Mouse (Mus musculus) adipocyte (in vitro differentiated cells): ENCODE data around the gene Srr.

ENCODE experiments used
- DNase-seq: peaks from one replicate; pipeline ENCODE4 v3.0.0-alpha.2; 2016; ENCODE audit warnings: low spot score

Srr gene

DNA sequence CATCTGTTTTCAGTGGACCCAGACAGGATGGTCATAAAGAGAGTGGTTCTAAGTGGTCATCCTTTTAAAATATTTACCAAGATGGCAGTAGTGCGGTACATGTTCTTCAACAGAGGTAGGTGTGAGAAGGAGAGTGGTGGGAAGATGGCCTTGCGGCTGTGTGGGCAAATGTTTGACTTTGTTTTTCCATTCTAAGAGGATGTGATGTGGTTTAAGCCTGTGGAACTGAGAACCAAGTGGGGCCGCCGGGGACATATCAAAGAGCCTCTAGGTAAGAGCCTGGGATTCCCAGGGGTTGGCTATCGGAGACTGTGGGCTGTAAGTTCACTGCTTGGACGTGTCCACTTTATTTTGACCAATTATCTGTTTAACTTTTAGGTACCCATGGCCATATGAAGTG, 17.9 kb downstream of the Srr start:
- DNase-seq = no peak

DNA sequence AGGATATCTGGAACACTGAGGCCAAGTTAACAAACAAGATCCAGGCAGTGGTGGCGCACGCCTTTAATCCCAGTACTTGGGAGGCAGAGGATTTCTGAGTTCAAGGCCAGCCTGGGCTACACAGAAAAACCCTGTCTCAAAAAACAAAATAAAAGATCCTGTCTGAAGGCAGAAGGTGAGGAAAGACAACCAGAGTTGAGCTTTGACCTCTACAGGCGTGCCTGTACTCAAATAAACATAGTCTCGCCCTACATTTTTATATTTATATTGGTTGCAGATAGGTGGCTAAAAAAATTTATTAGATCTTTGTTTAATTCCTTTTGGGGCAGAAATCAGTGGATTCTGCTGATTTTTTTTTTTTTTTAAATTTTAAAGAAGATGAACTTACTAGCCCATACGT, 23.3 kb downstream of the Srr start:
- DNase-seq = no peak

DNA sequence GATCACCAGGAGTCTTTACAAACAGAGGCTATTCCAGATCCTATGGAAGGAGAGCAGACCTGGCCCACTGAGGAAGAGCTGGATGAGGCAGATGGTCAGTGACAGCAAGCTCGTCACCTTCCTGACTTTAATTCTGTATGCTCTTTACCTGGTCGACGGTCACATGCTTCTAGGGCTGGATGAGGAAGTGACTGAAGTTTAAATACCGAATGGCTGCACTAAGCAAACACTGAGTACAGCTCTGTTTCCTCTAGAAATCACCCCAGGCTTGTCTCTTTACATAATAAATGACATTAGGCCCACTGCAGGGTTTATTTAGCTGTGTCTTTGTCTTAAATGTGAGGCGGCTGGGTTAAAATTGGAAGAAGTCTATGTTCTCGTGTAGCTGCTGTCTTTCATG, 24.2 kb downstream of the Srr start:
- DNase-seq = no peak

DNA sequence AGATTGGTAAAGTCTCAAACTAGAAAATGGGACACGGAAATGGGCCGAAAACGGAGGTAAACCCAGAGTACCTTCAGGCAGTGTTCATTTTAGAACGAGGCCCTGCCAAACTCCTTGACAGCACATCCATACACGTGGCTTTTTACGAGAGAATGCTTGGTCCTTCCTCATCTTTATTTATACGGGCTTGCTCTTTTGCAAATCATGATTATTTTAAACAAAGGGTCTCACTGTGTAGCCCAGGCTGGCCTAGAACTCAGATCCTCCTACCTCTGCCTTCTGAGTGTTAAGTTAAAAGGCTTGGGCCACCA, 27.3 kb downstream of the Srr start:
- DNase-seq = no peak

DNA sequence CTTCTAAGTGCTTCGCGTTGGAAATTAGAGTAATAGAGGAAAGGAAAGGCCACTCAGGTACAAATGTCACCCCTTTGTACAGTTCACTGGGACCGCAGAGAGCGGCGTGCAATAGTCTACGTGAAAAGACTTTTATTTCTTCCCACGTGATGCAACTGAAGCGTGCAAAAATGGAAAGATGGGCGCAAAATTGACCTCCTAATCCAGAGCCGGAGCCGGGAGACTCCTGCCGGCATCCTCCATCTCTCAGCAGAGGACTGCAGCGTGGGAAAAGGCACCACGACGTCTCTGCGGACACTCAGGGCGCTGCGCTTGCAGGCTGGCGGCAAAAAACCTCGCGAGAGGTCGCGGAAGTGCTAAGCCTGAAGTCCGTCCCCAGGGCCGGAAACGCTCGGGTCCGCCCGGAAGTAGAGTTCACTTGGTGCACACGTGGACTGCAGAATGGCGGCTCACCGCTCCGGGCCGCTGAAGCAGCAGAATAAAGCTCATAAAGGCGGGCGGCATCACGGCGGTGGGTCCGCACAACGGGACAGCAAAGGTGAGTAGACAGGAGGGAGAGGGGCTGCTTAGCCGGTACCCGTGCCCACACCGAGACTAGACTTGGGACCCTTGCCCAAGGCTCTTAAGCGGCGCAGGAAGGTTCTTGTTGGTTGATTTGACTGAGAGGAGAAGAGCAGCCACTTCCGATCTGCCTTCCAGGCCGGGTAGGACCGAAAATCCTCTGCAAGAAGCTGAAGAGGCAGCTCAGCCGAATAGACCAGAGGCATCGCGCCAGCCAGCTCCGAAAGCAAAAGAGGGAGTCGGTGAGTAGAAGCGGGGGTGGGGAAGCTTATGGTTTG, 27.9 kb downstream of the Srr start, which contains the start of gene Tsr1:
TSS of gene Tsr1 (plus strand) at position 394 of the 839 bp plus-strand sequence.
- DNase-seq = peak; percentile 94

DNA sequence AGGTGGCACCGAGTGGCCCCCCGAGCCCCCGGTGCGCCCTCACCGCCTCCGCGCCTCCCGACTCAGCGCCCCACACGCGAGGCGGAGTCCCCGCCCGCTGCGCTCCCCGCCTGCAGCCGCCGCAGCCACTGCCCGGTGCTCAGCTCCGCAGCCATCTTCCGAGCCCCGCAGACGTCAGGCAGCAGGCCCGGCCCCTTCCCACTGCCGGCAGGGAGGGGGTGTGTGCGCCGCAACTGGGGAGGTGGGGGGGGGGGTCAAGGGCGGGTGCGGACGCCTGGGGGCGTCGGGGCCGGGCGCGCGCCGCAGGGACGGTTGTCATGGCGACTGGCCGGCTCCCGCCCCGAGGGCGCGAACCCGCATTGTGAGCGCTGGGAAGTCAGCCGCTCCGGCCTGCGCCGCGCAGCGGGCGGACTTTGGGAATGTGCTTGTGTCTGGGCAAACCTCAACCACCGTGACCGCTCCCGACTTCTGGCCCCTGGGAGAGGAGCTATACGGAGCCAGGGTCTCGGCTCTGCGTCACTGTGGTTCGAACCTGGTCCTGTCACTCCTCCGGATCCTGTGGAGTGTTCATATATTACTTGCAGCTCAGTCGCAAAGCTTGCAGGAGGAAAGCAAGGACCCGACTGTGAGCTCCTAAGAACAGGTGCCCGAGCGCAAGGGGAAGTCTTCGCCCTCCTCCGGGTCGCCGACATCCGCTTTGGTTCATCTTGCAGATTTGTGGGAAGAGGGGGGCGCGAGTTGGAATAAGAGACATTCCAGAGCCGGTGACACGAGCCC, 28.7 kb downstream of the Srr start, which contains the start of gene Sgsm2:
TSS of gene Sgsm2 (minus strand) at position 160 of the 777 bp plus-strand sequence.
- peak; percentile 69 for DNase-seq

DNA sequence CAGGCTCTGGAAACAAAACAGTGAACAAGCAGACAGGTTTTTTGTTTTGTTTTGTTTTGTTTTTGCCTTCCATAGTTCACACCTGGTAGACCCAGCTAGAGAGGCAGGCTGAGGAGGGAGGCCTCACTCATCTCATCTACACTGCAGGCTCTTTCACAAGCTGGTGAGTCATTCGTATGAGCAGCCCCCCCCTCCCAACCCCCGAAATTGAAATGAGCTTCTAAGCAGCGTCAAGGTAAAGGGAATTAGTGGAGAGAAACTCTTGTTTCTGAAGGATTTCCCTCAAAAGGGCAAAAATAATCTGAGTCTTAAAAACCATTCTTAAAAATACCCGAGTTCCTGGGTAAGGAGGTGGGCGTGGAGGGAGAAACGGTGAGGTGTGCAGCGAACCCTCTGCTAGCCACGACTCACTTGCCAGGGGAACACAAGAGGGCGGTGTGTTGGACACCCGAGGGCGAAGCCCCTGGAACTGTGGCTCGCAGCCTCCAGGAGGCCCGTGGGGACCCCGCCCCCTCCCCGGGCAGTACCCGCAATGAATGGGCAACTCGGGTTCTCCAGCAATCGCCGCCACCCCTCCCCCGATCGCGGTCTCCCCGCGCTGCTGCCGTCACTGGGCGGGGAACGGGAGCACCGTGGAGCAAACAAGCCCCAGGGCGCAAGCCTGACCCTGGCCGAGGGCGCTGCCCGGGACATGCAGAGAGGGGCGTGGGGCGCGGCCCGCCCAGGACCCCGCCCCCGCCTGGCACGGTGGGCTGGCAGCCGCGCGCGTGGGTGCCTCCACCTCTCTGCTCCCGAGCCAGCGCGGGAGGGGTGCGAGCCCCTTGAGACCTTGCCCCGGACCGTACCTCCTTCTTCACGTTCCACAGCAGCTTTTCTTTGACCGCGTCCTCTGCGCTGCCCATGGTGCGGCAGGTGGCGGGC, 29.5 kb downstream of the Srr start:
- peak; percentile 66 for DNase-seq

DNA sequence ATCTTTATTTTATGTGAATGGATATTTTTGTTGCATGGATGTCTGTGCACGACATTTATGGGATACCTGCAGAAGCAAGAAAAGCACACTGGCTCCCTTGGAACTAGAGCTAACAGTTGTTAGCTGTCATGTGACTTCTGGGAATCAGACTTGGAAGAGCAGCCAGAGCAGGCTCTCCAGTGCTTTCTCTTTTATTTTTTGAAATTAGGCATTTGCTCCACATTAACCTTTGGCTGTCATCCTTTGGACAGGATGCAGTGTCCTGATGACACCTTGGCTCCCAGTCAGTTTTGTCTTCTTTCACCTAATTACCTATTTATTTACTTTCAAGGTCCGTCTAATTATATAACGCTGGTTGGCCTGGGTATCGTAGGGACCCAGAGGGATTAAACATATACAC, 31.1 kb downstream of the Srr start:
- DNase-seq = peak; percentile 64

DNA sequence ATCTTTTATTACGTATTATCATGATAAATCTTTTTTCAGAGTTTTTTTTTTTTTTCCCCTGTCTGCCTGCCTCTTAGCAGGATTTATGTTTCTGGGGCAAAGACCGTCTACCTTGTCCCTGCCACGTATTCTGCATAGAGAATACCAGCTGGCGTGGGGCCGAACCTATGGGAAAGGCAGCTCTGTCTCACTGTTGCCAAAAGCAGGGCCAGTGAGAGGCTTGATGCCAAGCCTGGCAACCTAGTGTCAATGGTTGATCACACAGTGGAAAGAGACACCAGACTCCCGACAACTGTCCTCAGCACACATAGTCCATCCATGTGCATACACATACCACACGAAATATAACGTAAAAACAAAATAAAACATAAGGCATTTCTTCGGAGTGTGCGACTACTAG, 42.6 kb downstream of the Srr start:
- peak; percentile 69 for DNase-seq

DNA sequence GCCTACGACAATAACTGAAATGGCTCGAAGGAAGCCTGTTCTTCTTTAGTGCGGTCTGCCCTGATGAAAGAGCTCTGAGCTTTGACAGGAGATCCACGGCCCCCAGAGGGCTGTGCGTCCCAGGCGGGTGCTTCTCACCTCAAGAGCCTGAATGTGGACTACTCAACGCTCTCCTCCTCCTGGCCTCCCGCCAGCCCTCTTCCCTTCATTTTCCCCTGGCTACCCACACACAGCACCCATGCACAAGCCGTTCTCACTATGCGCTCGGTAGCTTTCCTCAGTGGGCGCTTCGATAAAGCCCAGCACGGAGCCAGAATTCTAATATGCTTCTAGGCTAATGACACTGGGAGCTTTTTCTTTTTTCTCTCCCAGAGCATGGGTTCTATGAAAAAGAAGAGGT, 43.8 kb downstream of the Srr start:
- no peak for DNase-seq

DNA sequence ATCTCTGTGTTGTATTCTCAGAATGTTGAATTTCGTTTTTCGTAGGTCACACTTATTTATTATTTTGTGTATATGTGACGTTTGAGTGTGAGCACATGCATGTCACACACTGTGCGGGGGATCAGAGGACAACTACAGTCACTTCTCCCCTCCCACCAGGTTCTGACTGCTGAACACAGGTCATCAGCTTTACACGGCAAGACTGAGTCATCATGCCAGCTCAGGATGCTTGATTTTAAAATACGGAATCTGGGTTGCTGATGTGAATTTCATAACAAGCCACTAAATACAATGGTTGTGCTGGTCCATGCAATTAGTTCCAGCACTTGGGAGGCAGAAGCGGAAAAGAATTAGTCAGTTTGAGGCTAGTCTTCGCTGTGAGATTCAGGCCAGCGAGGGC, 44.7 kb downstream of the Srr start:
- no peak for DNase-seq

DNA sequence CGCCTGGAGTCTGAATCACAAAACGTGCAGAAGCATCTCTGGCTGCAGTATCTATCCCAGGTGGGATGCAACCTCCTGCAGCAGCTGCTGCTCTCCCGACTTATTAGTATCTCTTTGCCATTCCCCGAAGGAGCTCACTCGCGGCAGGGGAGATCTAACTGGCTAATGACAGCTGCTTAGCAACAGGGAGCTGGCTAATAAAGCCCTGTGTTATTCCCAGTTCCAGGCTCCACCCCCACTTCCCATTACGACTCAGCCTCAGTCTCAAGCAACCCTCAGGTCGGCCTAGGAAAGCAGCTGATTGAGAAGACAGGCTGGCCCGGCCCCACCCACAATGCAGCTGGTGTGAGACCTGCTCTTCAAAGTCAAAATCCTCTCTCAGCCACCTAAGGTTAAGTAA, 48.9 kb downstream of the Srr start:
- DNase-seq = peak; percentile 45

DNA sequence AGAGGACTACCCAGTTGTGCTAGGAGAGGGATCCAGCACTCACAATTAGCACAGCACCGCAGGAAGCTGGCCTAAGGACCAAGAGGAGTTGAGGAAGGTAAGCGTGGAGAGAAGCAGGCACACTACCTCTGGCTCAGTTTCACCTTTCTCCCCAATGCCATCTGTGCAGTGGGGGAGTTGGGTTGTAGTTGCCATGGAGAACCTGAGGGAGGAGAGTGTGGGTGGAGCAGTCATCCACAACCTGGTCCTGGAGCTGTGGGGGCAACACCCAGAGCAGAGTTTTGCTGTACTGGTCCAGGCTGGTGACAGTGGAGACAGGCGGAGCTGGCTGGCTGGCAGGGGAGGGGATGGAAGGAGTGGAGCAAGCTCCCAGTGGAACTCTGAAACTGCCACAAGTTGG, 51.1 kb downstream of the Srr start:
- DNase-seq = no peak

DNA sequence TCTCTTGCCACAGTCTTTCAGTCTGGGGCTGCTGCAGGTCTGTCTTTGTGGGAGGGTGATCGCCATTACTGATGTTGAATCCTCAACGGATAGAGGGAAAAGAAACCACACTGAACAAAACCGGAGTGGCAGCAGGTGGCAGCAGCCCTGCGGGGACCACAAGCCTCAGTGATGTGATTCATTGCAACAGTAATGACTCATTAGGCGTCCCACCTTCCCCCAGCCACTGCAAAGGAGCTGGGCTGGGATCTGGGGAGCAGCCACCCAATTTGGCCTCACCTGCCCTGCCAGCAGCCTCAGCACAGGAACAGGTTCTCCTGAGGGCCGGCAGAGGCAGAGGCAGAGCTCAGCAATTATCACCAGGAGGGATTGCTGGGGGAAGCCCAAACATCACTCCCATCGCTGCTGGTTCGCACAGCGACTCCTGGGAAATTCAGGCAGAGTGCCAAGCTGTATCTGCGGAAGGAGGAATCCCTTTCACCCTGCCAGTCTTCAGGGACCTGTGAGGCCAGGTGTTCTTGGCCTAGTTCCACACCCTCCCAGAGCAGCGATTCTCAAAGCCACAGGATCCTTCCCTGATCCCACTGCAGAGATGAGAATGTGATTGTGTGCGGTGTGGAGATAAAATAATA, 54.6 kb downstream of the Srr start:
- DNase-seq = no peak

DNA sequence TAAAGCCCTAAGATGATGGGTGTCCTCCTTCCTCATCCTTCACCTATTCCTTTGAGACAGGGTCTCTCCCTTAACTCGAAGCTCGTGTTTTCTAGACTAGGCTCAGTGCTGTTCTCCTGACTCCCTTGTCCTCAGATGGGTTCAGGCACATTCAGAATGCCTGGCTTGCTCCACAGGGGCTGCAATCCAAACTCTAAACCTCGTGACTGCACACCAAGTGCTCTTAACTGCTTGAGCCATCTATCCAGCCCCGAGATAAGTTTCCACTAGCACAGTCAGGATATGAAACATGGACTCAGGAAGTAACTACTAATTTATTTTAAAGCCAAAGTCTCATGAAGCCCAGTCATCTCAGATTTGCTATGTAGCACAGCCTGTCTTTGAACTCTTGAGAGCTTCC, 55.2 kb downstream of the Srr start:
- DNase-seq = no peak

DNA sequence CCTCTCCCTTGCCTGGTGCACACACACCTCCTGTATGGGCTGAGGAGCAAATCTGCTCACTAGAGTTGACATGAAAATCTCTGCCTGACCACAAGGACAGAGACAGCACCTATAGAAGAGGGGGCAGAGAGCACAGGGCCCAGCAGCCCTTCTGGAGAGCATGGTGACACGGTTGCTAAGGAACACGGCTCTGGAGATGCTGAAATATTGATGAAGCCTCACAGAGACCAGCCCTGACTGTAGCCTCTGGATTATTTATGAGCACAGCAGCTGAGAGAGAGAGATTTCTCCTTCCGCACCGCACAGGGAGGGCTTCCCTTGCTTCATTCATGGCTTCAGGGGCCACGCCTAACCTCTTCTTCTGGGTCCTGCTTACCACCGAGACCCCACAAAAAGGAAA, 56.1 kb downstream of the Srr start:
- no peak for DNase-seq

DNA sequence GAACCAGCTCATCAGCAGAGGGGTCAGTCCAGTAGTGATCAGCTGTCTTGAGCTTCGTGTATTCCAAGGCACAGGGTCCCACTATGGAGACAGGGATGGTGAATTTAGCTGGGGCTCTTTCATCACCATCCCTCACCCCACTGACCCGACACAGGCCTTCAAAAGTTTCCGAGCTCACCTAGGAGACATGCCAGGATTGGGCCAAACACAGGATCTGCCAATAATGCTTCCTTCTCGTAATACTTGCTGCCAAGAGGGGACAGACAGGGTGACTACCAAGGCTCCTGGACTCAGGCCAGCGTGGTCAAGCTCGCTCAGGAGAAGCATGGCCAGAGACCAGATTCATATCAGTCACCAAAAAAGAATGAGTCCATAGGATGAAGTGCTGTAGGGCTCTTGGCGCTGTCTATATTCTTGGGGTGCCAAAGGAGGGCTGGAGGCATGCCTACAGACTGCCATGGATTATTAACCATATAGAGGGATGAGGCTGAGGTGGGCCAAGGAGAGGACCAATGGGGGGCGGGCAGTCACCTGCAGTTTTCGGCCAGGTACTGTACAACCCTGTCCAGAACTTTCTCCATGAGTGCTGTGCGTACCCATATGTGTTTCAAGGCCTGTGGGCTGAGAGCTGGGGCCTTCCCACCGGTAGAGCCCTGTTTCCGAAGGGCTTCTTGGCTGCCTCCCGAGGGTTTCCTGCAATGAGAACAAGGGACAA, 57.5 kb downstream of the Srr start:
- no peak for DNase-seq

DNA sequence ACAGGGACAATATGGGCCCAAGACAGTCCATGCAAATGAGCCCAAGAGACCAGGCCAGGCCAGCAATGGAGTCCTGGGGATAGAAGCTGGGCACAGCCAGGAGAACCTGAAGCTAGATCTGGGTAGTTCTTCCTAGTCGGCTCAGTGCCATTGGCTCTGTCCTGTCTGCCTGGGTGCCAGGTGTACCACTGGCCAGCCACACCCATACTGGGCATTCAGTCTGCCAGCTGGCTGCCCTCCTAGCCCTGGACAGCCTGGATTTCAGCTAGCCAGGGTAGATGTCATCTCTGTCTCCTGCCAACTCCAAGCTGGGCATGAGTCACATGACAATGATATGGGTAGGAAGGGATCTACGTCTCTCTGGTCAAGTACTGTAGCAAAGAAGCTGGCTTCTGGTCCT, 58.6 kb downstream of the Srr start:
- DNase-seq = peak; percentile 97

DNA sequence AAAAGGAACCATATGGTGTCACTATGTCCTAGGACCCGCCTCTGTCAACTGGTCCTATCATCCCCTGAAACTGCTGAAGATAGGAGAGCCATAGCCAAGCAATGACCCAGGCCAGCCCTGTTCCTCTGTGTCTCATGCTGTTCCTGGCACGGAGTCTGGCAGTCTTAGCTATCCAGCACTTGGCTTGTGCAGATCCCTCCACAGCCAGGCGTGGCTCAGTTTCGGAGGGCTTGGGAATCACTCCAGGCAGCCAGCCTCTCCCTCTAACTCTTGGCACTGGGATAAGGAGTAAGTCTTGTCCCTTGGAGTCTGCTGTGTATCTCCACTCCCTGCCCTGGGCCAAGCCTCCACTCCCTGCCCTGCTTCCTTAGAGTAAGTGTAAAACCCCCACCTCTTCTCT, 59.1 kb downstream of the Srr start:
- peak; percentile 94 for DNase-seq

DNA sequence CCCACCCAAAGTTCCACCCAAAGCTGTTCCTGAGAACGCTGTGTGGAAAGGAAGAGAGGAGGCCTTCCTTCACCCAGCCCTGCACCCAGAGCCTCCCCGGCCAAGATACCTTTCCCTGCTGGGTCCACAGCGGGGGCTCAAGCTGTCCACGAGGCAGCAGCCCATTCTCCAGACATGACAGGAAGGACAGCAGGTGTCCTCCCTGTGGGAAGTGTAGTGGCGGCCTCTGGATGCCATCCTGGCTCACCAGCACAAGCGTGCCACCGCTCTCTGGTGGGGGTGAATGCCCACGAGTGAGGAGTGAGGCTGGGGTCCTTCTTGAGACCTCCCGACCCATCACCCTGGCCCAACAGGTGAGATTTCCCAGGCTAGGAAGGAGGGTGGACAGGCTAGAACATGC, 60.5 kb downstream of the Srr start:
- DNase-seq = no peak

DNA sequence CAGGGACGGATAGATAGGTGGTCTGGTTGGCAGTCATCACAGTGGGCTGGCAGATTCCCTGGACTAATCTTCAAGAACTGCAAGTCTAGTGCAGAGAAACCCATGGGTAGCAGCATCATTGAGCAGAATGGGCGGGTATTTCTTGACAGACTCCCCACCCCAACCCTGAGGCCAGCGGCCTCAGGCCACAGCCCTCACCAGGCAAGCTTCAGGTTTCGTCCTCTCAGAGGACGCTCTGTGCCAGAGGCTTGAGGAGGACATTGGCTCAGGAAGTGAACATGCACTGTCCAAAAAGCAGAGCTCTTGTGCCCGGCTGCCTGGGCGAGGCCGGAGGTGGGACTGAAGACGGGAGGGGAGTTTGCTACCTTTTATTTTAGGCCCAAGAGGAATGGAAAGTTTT, 61.3 kb downstream of the Srr start:
- DNase-seq = no peak
